Mouse (Mus musculus) megakaryocyte, embryonic 14.5 days (primary cell): ENCODE results near the gene Olfr785. TPM values are rescaled to one million over a fixed set of nuclear protein-coding genes. Genes with fewer than 3 reads are reported as not detected.
"Not testable (repeated sequence)": the region's sequence is repeated elsewhere in the genome, so short reads cannot be mapped to it uniquely, and the experiment has no call there.

Experiments used
- H3K27me3 ChIP-seq: replicated peaks from 2 replicates; pipeline ENCODE3; 2012; ENCODE audit warnings: inconsistent platforms
- H3K36me3 ChIP-seq: replicated peaks from 2 replicates; pipeline ENCODE3; 2012; ENCODE audit warnings: low read length, inconsistent platforms, mixed read lengths
- H3K4me1 ChIP-seq: 2 replicates; pipeline ENCODE4 v1.6.1; 2012; ENCODE audit warnings: inconsistent platforms
- H3K4me3 ChIP-seq: replicated peaks from 2 replicates; pipeline ENCODE3; 2012; ENCODE audit warnings: moderate library complexity, mild to moderate bottlenecking, inconsistent platforms
- H3K9me3 ChIP-seq: 2 replicates; pipeline ENCODE4 v1.6.1; 2012; ENCODE audit warnings: inconsistent platforms
- FLI1 ChIP-seq: IDR thresholded peaks from 2 replicates; pipeline ENCODE4 v1.6.1; 2012; ENCODE audit warnings: low read length, inconsistent platforms, mixed read lengths
- GATA1 ChIP-seq: IDR thresholded peaks from 3 replicates; pipeline ENCODE4 v1.6.1; 2012; ENCODE audit warnings: mixed read lengths, low read length, inconsistent platforms, borderline replicate concordance
- polyA plus RNA-seq: library from polyadenylated mRNA; stranded (reverse); fragments of >175 nt; gene quantifications from 2 replicates; pipeline ENCODE4 v1.2.3, GENCODE M21; 2012; ENCODE audit warnings: low replicate concordance; ENCODE audit not compliant: insufficient read depth

The Olfr785 gene
- polyA plus RNA-seq: not detected in 2 replicates

GRCm38 (mm10) chr10:129405126-129405525, at the start of gene Olfr785:
Olfr785 (plus strand) TSS chr10:129405426.
- Histone ChIP-seq H3K36me3 (no peaks in the 10 kb centered on the region), H3K9me3 (0 out of 2 replicates have a peak, but pooled peaks cover 4% of the 10 kb centered on the region), H3K4me1 (no peaks in the 10 kb centered on the region), H3K4me3 (no peak within 1 kb of the TSS), H3K27me3 (no peaks in the 10 kb centered on the region)
- TF ChIP-seq GATA1 (no peak), FLI1 (no peak)

DNA sequence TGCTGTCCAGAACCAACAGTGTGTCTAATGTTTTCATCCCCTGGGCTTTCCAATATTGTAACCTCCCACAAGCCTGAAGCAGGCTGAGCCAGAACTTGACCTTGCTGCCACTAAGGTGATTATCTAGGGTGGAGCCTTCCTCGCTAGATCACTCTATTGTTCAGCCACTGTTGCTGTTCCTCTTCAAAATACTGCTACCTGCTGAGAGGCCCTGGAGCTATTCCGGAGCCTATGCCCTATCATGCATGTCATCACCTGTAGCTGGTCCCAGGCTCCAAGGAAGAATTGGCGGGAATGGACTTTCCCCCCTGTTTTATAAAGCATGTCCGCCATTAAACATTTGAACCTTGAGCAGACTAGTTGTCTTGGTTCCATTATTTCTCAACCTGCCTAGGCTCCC, 48.7 kb upstream of the Olfr785 start:
- H3K4me3 ChIP-seq, H3K36me3 ChIP-seq, H3K27me3 ChIP-seq, H3K4me1 ChIP-seq: not testable (repeated sequence)
- peaks cover 18% of the 10 kb centered on the region for H3K9me3 ChIP-seq

GRCm38 (mm10) chr10:129357307-129357706, 47.9 kb upstream of the Olfr785 start:
- TF ChIP-seq FLI1 (no peak), GATA1 (no peak)
- Histone ChIP-seq H3K4me3 (no peak overlapping the region), H3K27me3 (no peaks in the 10 kb centered on the region)

GRCm38 (mm10) chr10:129374051-129374450, 31.2 kb upstream of the Olfr785 start:
- H3K4me3 ChIP-seq, H3K4me1 ChIP-seq, H3K36me3 ChIP-seq, H3K27me3 ChIP-seq: not testable (repeated sequence)
- H3K9me3 ChIP-seq: peaks cover 24% of the 10 kb centered on the region

More at GRCm38 (mm10) chr10:129357307-129357706, 47.9 kb upstream of the Olfr785 start:
- peaks cover 25% of the 10 kb centered on the region for H3K9me3 ChIP-seq
- no peaks in the 10 kb centered on the region for H3K4me1 ChIP-seq
- H3K36me3 ChIP-seq: no peaks in the 10 kb centered on the region

GRCm38 (mm10) chr10:129383783-129384182, 21.4 kb upstream of the Olfr785 start, which contains the start of gene Olfr784:
Olfr784 (plus strand) TSS chr10:129384083.
- H3K4me3 ChIP-seq: no peak within 1 kb of the TSS
- no peaks in the 10 kb centered on the region for H3K36me3 ChIP-seq
- no peaks in the 10 kb centered on the region for H3K4me1 ChIP-seq
- TF ChIP-seq GATA1 (no peak), FLI1 (no peak)
- peaks cover 9% of the 10 kb centered on the region for H3K9me3 ChIP-seq
- no peaks in the 10 kb centered on the region for H3K27me3 ChIP-seq

GRCm38 (mm10) chr10:129400892-129401291, 4.3 kb upstream of the Olfr785 start:
- H3K4me3 ChIP-seq: no peak overlapping the region

DNA sequence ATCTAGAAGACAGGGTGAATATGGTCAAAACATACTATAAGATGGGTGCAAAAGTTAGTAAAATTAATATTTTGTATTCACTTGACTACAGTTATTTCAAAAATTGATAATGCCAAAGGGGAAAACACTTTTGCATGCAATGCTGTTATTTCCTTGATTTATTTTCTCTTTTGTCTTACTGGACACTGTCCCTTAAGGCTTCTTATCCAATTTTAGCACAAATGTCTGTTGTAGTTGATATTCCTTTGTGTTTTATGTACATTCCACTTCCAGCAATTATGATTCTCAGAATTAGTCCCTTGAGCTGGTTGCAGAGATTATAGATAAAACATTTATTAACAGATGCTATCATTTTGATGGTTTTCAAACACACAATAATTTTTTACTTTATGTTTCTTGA, 21.8 kb downstream of the Olfr785 start, which contains the start of gene Olfr786:
Olfr786 (plus strand) TSS at position 301 of the 400 bp plus-strand sequence.
- Histone ChIP-seq H3K4me1 (no peaks in the 10 kb centered on the region), H3K36me3 (no peaks in the 10 kb centered on the region), H3K27me3 (no peaks in the 10 kb centered on the region), H3K9me3 (peaks cover 2% of the 10 kb centered on the region), H3K4me3 (no peak within 1 kb of the TSS)
- no peak for TF ChIP-seq GATA1
- no peak for TF ChIP-seq FLI1

More at GRCm38 (mm10) chr10:129400892-129401291, 4.3 kb upstream of the Olfr785 start:
- H3K36me3 ChIP-seq: no peaks in the 10 kb centered on the region
- peaks cover 7% of the 10 kb centered on the region; the same call in 1 of the 2 replicates for H3K9me3 ChIP-seq
- no peaks in the 10 kb centered on the region for H3K27me3 ChIP-seq
- TF ChIP-seq FLI1 (no peak), GATA1 (no peak)
- H3K4me1 ChIP-seq: no peaks in the 10 kb centered on the region

Other genes with a start within 250 kb of the Olfr785 start
- gene Olfr771, start 240.7 kb upstream of the Olfr785 start, polyA plus RNA-seq: not detected in 2 replicates
- not detected in 2 replicates for gene Olfr772, start 227.5 kb upstream of the Olfr785 start, polyA plus RNA-seq
- gene Olfr773, start 218.0 kb upstream of the Olfr785 start, polyA plus RNA-seq: not detected in 2 replicates
- not detected in 2 replicates for gene Olfr774, start 169.2 kb upstream of the Olfr785 start, polyA plus RNA-seq
- gene Olfr775, start 157.0 kb upstream of the Olfr785 start, polyA plus RNA-seq: not detected in 2 replicates
- gene Olfr776, start 146.3 kb upstream of the Olfr785 start, polyA plus RNA-seq: not detected in 2 replicates
- gene Olfr777, start 133.9 kb upstream of the Olfr785 start, polyA plus RNA-seq: not detected in 2 replicates
- not detected in 2 replicates for gene Olfr780, start 87.3 kb upstream of the Olfr785 start, polyA plus RNA-seq
- gene Olfr781, start 76.6 kb upstream of the Olfr785 start, polyA plus RNA-seq: not detected in 2 replicates
- gene Olfr782, start 56.6 kb upstream of the Olfr785 start, polyA plus RNA-seq: not detected in 2 replicates
- not detected in 2 replicates for gene Olfr784, start 21.3 kb upstream of the Olfr785 start, polyA plus RNA-seq
- not detected in 2 replicates for gene Olfr786, start 21.9 kb downstream of the Olfr785 start, polyA plus RNA-seq
- gene Olfr787, start 56.4 kb downstream of the Olfr785 start, polyA plus RNA-seq: 2.0 TPM in 1 of 2 replicates, not detected in the other
- gene Olfr788, start 65.6 kb downstream of the Olfr785 start, polyA plus RNA-seq: not detected in 2 replicates
- gene Olfr789, start 79.3 kb downstream of the Olfr785 start, polyA plus RNA-seq: not detected in 2 replicates
- gene Olfr790, start 93.1 kb downstream of the Olfr785 start, polyA plus RNA-seq: not detected in 2 replicates
- gene Olfr791, start 116.4 kb downstream of the Olfr785 start, polyA plus RNA-seq: not detected in 2 replicates
- not detected in 2 replicates for gene Olfr792, start 133.7 kb downstream of the Olfr785 start, polyA plus RNA-seq
- gene Olfr794, start 162.2 kb downstream of the Olfr785 start, polyA plus RNA-seq: not detected in 2 replicates
- gene Olfr796, start 207.1 kb downstream of the Olfr785 start, polyA plus RNA-seq: not detected in 2 replicates
- 0.76 TPM in 1 of 2 replicates, not detected in the other for gene Olfr798, start 222.5 kb downstream of the Olfr785 start, polyA plus RNA-seq
- not detected in 2 replicates for gene Olfr799, start 232.1 kb downstream of the Olfr785 start, polyA plus RNA-seq